Mouse (Mus musculus) frontal cortex, adult 2 months (tissue): Measurements from ENCODE around the gene Slc19a3. TPM values are rescaled to one million over a fixed set of nuclear protein-coding genes. Genes with fewer than 3 reads are reported as not detected.
A peak's percentile ranks its signal among the peaks of the same experiment; 100 is the strongest.

Source experiments
- DNase-seq, 2 experiments: peaks; one replicate each; pipeline ENCODE4 v3.0.0; 2022; ENCODE audit warnings: low spot score in 1 of 2; ENCODE audit errors: extremely low spot score in 1 of 2
- polyA plus RNA-seq: library from polyadenylated mRNA; depleted of rRNA; stranded (reverse); fragments of >200 nt; gene quantifications from 2 replicates; pipeline ENCODE4 v1.2.3, GENCODE M21; 2012; rRNA removed

Gene Slc19a3
- polyA plus RNA-seq, result 3.8 and 5.0 TPM in 2 replicates

GRCm38 (mm10) chr1:83038109-83038672, at the start of gene Slc19a3:
Gene Slc19a3 (minus strand): TSS chr1:83038448.
- peak in 1 of 2 experiments; percentile 47 for DNase-seq

GRCm38 (mm10) chr1:83084790-83085189, 46.5 kb upstream of the Slc19a3 start:
- DNase-seq, result no peak

- peak in 1 of 2 experiments; percentile 48 for DNase-seq
These were observed 38.8 kb upstream of the Slc19a3 start for GRCm38 (mm10) chr1:83077016-83077415.

DNA sequence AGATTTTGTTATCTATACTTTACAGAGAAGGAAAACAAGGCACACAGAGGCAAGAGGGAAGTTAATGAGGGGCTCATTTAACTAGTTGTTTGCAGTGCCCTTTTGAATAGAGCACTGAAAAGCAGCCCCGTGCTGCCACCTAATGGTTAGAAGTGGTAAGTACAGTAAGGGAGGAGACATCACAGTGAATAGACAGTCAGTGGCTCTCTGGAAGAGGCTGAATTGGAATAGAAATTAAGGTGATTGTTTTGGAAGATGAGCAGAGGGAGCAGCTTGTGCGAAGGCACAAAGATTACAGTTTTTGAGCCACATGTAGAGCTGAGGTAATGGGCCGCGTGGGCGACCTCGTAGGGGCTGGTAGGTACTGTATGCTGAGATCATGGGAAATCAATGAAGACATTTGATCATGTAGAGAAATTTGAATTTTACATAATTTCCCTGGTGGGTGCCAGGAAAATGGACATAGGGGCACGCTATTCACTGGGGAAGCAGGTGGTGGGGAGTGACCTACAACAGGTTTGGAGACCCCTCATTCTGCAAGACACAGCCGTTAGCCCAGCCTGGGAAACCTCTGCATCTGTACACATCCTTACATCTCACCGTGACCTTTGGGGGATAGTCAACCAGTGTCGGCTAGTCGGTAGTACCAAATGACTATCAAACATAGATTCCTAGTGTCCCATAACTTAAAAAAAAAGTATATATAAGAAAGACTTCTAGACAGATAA, 38.1 kb upstream of the Slc19a3 start:
- DNase-seq, result peak in 1 of 2 experiments; percentile 68

GRCm38 (mm10) chr1:83075526-83076189, 37.4 kb upstream of the Slc19a3 start:
- no peak for DNase-seq

- DNase-seq, result peak in 1 of 2 experiments; percentile 12
These were observed 29.0 kb upstream of the Slc19a3 start for GRCm38 (mm10) chr1:83067205-83067604.

DNA sequence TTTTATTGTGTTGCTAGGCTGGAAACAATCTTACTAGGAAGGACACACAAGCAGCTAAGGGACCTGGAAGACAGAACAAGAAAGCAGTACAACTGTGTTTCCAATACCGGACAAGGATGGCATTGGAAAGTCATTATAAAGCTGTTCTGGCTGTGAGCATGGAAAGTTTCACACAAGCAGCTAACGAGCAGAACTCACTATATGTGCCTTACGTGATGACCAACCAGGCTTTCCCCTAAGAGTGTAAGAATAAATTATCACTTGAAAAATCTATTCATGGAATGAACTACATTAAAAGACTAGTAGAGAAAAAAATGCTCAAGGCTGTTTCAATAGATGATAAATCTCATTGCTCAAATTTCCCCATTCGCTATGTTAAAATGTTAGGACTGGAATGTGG, 28.3 kb upstream of the Slc19a3 start:
- no peak for DNase-seq

GRCm38 (mm10) chr1:83064851-83065250, 26.6 kb upstream of the Slc19a3 start:
- peak in 1 of 2 experiments; percentile 51 for DNase-seq

DNA sequence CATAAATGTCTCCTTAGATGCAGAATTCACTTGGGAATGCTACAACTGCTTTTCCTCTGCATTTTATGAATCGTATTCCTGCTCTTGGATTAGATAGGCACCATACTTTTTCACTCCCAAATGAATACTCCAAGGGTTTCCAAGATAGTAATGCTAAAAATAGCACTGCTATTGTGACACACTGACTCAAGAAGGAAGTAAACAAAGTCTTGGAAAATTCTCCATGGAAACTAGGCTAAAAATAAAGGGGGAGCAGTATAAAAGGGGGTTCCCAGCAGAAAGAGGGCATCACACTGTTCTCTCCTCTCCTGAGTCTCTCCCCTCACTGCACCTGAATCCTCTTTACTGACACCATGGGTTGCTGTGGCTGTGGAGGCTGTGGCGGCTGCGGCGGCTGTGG, 22.4 kb upstream of the Slc19a3 start, which contains the start of gene Krtap28-13:
Gene Krtap28-13, plus strand, starts transcription at position 288 of the 400 bp plus-strand sequence.
- DNase-seq, result no peak

DNA sequence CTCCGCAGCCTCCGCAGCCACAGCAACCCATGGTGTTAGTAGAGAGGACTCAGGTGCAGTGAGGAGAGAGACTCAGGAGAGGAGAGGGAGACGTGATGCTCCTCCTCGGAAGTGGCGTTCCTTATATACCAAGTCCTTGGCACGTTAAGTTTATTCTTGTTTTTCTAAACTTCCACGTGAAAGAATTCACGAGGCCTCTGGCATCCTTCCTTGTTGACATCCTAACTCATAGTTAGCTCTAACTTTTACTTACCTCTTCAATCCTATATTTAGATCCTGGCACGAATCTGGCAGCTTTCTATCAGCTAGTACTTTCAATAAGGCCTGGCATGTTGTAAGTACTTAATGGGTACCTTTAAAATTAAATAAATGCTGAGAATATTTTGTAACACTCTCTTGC, 21.0 kb upstream of the Slc19a3 start, which contains the start of gene A030005K14Rik:
Gene A030005K14Rik, minus strand, starts transcription at position 101 of the 400 bp plus-strand sequence.
- no peak for DNase-seq

DNA sequence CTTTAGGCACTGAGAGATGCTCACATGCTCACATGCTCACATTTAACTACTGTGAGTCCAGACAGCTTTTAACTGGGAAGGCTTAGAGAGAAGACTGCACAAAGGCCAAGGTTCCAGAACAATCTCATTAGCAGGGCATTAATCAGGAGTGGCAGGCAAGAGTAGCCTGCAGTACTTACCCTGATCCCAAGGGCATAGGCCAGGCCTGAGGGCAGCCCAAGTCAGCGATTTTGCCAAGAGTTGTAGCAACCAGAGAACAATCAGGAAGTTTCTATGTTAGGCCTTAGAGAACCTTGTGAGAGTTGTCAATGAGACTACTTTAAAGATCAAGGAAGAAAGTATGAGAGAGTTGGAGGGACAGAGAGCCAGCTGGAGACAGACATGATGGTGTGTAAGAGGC, 20.2 kb upstream of the Slc19a3 start:
- no peak for DNase-seq

DNA sequence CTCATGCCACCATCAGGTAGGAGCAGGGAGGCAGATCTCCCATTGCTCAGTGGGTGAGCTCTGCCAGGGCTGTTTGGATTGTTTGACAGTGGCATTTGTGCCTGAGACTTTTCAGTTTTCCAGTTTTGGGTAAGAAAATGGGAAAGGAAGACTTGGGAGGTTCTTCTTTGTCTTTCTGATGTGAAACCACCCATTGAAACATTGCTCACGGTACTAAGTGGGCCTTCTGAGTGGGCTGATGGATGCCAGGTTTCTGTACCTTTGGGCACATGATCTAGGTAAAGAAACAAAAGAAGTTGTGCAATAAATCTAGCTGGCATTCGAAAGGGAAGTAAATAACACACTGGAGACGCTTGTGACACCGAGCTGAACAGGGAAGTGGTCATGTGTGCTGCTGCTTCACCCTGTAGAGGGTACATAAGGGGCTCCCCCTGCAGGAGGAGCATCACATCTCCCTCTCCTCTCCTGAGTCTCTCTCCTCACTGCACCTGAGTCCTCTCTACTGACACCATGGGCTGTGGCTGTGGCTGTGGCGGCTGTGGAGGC, 6.7 kb upstream of the Slc19a3 start, which contains the start of gene Gm47969:
Gene Gm47969, plus strand, starts transcription at position 51 of the 546 bp plus-strand sequence.
- no peak for DNase-seq

GRCm38 (mm10) chr1:83042380-83042779, 4.1 kb upstream of the Slc19a3 start, which contains the start of gene Krtap28-10:
Gene Krtap28-10 (minus strand): TSS chr1:83042480.
- no peak for DNase-seq

DNA sequence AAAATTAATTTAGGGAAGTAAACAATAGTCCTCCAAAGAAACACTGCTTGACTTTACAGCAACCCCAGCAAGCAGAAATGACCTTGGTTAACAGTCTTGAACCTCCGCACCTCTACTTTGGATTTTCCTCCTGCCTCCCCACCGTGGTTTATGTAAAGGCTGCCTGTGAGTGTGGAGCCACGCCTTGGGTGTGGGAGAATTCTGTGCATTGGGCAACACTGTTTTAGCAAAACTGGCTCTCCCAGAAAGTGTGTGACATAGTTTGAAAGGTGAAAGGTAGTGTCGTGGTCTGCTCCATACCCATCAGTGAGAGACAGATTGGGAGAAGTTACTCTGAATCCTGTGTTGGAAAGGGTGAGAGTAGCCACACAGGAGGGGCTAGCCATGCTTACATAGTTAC, 832 bp upstream of the Slc19a3 start:
- no peak for DNase-seq

- DNase-seq, result no peak
These were observed 1.2 kb downstream of the Slc19a3 start for GRCm38 (mm10) chr1:83036892-83037667.

DNA sequence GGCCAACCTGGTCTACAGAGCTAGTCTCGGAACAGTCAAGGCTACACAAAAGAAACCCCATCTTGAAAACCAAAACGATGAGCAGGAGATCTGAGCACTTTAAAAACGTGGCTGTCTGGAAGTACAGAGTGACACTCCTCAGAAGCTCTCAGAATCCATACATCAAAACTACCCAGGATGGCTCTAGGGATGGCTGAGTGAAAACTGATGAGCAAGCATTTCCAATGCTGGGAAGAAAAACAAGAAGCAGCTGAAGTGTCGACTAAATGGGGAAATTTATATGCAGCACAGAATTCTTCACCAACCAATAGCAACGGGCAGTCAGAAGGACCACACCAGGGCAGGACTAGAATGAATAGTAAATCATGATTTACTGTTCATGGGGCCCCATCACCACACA, 3.7 kb downstream of the Slc19a3 start:
- no peak for DNase-seq

DNA sequence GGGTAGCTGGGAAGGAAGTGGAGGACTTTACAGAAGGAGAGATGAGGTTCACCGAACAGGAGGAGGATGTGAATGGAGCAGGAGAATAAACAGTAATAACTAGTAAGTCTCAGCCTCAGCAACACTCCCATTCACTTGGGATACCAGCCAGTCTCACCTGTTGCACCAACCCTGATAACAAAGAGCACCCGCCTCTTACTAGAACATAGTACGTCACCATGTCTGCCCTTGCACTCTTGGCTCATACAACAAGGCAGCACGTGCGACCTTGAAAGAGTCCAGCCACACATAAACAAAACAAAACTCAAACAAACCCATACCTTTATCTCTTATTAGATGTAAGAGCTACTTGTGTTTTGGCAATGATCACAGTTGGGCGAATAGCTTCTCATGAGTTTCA, 5.7 kb downstream of the Slc19a3 start:
- DNase-seq, result no peak

- no peak for DNase-seq
These were observed 6.3 kb downstream of the Slc19a3 start for GRCm38 (mm10) chr1:83031950-83032349.

DNA sequence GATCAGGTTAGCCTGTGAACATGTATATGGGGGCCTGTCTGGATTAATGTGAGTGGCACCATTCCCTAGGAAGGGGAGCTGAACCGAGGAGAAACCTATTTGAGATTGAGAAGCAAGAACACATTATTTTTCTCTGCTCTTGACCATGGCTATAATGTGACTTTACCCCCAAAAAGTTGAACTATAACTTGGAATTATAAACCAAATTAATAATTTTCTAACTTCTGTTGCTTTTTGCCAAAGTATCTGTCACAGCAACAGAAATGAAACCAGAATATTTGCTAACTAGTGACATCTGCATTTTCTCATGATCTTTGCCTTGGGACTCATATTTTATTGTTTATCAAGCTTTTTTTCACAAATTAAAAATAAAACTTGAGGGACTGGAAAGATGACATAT, 21.7 kb downstream of the Slc19a3 start:
- DNase-seq, result no peak

GRCm38 (mm10) chr1:83015329-83015879, 22.8 kb downstream of the Slc19a3 start:
- no peak for DNase-seq
